Mouse (Mus musculus) forebrain, embryonic 14.5 days (tissue): ENCODE measurements at regions not wholly inside any gene's neighbourhood (a gene's known extent, or its start where the extent isn't known, plus 50 kb on each side); places are given as distances from the start of the nearest gene placed in this dataset.

Source experiments
- ATAC-seq: fragments of 200-750 bp; cut with Nextera tagmentation; 2 replicates; pipeline ENCODE4 v1.8.0; 2017; ENCODE audit warnings: mild to moderate bottlenecking, moderate library complexity
- DNase-seq: peaks from one replicate; pipeline ENCODE4 v3.0.0-alpha.2; 2015; ENCODE audit warnings: low spot score
- H3K27ac ChIP-seq: fragments of 300-500 bp; sonication (generic); 2 replicates; pipeline ENCODE4 v1.5.1; 2014; ENCODE audit warnings: low read depth, mild to moderate bottlenecking, control low read depth, low read length, moderate library complexity
- H3K27me3 ChIP-seq: fragments of 300-500 bp; sonication (generic); replicated peaks from 2 replicates; pipeline ENCODE4 v1.6.1; 2014; ENCODE audit warnings: low read length, control low read depth, mixed read lengths; ENCODE audit not compliant: control insufficient read depth, insufficient read depth
- H3K36me3 ChIP-seq: fragments of 300-500 bp; sonication (generic); 2 replicates; pipeline ENCODE4 v1.6.1; 2014; ENCODE audit warnings: low read length, control low read depth; ENCODE audit not compliant: control insufficient read depth, insufficient read depth
- H3K4me1 ChIP-seq: fragments of 300-500 bp; sonication (generic); 2 replicates; pipeline ENCODE4 v1.6.1; 2014; ENCODE audit warnings: antibody characterized with exemption, low read length, control low read depth; ENCODE audit not compliant: control insufficient read depth, insufficient read depth
- H3K4me2 ChIP-seq: fragments of 300-500 bp; sonication (generic); 2 replicates; pipeline ENCODE4 v1.6.1; 2014; ENCODE audit warnings: mild to moderate bottlenecking, control low read depth, low read length
- H3K4me3 ChIP-seq: fragments of 300-500 bp; sonication (generic); 2 replicates; pipeline ENCODE4 v1.5.1; 2014; ENCODE audit warnings: low read depth, low read length, control low read depth
- H3K9ac ChIP-seq: fragments of 300-500 bp; sonication (generic); 2 replicates; pipeline ENCODE4 v1.6.1; 2014; ENCODE audit warnings: mild to moderate bottlenecking, low read length, control low read depth, moderate library complexity
- H3K9me3 ChIP-seq: fragments of 300-500 bp; sonication (generic); replicated peaks from 2 replicates; pipeline ENCODE4 v1.6.1; 2016; ENCODE audit warnings: low read length, control low read depth, mixed read lengths; ENCODE audit not compliant: control insufficient read depth
- WGBS: fragments of 180-500 bp; shearing (Covaris S2); extraction: QIAGEN DNeasy Blood & Tissue Kit; methylation state at CpG from one replicate; pipeline ENCODE4 v1.1.7; 2014; 5-methylcytosine and 5-hydroxymethylcytosine counted together

GRCm38 (mm10) chr10:98611707-98612360, 302.4 kb upstream of the Atp2b1 start:
- Histone ChIP-seq H3K27ac (no peak overlapping the region), H3K9ac (no peak overlapping the region), H3K9me3 (no peaks in the 10 kb centered on the region), H3K4me1 (no peaks in the 10 kb centered on the region), H3K27me3 (no peaks in the 10 kb centered on the region), H3K36me3 (no peaks in the 10 kb centered on the region), H3K4me2 (no peak overlapping the region), H3K4me3 (no peak overlapping the region)
- WGBS: 87% methylated on average over 4 of the region's 4 CpGs
- ATAC-seq (no peak), DNase-seq (no peak)

DNA sequence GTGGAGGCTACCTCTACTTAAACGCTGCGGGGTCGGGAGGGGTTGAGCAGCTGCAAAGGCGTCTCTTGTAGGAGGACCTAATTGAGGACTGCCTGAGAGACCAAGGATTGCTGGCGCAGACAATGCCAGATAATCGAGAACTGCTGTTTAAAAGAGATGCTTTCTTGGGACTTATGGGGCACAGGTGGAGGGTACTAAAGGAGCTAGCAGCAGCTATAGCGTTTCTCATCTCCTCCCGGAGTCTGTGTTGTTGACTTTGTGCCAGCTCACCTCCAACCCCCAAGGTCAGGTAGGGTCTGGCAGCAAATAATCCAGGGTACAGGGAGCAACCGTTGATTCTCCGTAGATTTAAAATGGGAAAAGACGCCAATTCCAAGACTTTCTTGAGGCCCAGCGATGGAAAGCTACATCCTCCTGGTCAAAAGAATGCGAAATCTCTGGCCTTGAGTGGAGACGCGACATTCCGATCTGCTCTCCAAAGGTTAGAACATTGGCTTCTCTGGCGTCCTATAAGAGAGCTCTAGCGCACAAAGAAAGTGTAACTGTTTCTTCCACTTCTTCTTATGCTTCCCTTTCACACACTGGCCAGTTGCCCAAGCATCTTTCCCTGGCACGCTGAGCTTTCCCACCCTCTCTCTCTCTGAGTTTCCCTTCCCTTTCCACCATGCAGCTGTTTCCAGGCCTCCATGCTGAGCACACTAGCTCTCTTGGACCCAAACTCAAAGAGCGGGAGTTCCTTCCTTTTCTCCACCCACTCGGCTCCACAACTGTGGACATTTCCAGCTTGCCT, 295.3 kb upstream of the Atp2b1 start:
- H3K4me2 ChIP-seq: no peak overlapping the region
- ATAC-seq (no peak), DNase-seq (no peak)
- no peaks in the 10 kb centered on the region for H3K36me3 ChIP-seq
- no peak overlapping the region for H3K27ac ChIP-seq
- no peak overlapping the region for H3K4me3 ChIP-seq
- H3K9me3 ChIP-seq: no peaks in the 10 kb centered on the region
- no peaks in the 10 kb centered on the region for H3K27me3 ChIP-seq
- H3K4me1 ChIP-seq: no peaks in the 10 kb centered on the region
- H3K9ac ChIP-seq: no peak overlapping the region
- WGBS: 93% methylated on average over 21 of the region's 21 CpGs

DNA sequence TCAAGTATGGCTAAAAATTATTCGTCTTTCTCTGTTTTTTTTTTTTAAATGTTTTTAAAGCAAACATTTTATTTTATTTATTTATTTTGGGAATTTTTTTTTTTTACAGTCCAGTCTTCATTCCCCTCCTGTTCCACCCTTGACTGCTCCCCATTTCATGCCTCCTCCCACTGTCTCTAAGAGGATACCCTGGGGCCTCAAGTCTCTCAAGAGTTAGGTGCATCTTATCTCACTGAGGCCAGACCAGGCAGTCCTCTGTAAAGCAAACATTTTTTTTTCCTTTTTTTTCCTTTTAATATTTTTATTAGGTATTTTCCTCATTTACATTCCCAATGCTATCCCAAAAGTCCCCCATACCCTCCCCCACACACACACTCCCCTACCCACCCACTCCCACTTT, 290.1 kb upstream of the Atp2b1 start:
- Histone ChIP-seq H3K4me1 (no peaks in the 10 kb centered on the region), H3K27me3 (no peaks in the 10 kb centered on the region), H3K9me3 (no peaks in the 10 kb centered on the region), H3K4me2 (no peak overlapping the region), H3K36me3 (no peaks in the 10 kb centered on the region), H3K9ac (no peak overlapping the region), H3K27ac (no peak overlapping the region), H3K4me3 (no peak overlapping the region)
- ATAC-seq (no peak), DNase-seq (no peak)
- 91% methylated on average over 1 of the region's 1 CpGs for WGBS

- Histone ChIP-seq H3K4me2 (no peak overlapping the region), H3K9me3 (no peaks in the 10 kb centered on the region), H3K4me1 (no peaks in the 10 kb centered on the region), H3K27ac (no peak overlapping the region), H3K36me3 (no peaks in the 10 kb centered on the region), H3K27me3 (no peaks in the 10 kb centered on the region), H3K4me3 (no peak overlapping the region), H3K9ac (no peak overlapping the region)
- no peak for DNase-seq
- ATAC-seq: no peak
- WGBS: 74% methylated on average over 12 of the region's 12 CpGs
Measured at GRCm38 (mm10) chr10:98624681-98625321, 289.4 kb upstream of the Atp2b1 start.

GRCm38 (mm10) chr10:98628191-98628590, 286.0 kb upstream of the Atp2b1 start:
- ATAC-seq (no peak), DNase-seq (no peak)
- Histone ChIP-seq H3K36me3 (no peaks in the 10 kb centered on the region), H3K27ac (no peak overlapping the region), H3K4me2 (no peak overlapping the region), H3K9me3 (no peaks in the 10 kb centered on the region), H3K9ac (no peak overlapping the region), H3K4me3 (no peak overlapping the region), H3K27me3 (no peaks in the 10 kb centered on the region), H3K4me1 (no peaks in the 10 kb centered on the region)
- 93% methylated on average over 1 of the region's 1 CpGs for WGBS

DNA sequence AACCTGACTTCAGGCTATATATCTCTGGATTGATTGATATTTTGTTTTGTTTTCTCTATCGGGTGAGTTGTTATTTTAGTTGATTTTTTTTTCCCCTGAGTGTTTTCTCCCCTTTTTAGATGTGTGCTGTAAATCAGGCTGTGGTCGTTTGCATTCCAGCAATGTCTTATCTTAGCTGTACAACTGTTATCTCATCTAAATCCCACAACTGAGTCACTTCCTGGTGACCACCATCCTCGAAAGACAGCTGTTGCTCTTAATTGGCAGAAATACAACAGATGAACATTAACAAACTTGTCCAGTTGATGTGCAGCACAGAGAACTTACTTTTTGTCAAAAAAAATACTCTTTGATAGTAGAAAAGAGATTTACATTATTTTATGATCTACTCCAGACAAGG, 285.0 kb upstream of the Atp2b1 start:
- no peaks in the 10 kb centered on the region for H3K27me3 ChIP-seq
- H3K9ac ChIP-seq: no peak overlapping the region
- H3K4me1 ChIP-seq: no peaks in the 10 kb centered on the region
- H3K36me3 ChIP-seq: no peaks in the 10 kb centered on the region
- 81% methylated on average over 3 of the region's 3 CpGs for WGBS
- no peak overlapping the region for H3K27ac ChIP-seq
- ATAC-seq (no peak), DNase-seq (no peak)
- no peaks in the 10 kb centered on the region for H3K9me3 ChIP-seq
- H3K4me3 ChIP-seq: no peak overlapping the region
- H3K4me2 ChIP-seq: no peak overlapping the region

GRCm38 (mm10) chr10:98637759-98638611, 276.2 kb upstream of the Atp2b1 start:
- Histone ChIP-seq H3K4me1 (no peaks in the 10 kb centered on the region), H3K36me3 (no peaks in the 10 kb centered on the region), H3K27ac (no peak overlapping the region), H3K4me2 (no peak overlapping the region), H3K9me3 (no peaks in the 10 kb centered on the region), H3K9ac (no peak overlapping the region), H3K4me3 (no peak overlapping the region), H3K27me3 (no peaks in the 10 kb centered on the region)
- DNase-seq (no peak), ATAC-seq (no peak)
- WGBS: 86% methylated on average over 14 of the region's 14 CpGs

DNA sequence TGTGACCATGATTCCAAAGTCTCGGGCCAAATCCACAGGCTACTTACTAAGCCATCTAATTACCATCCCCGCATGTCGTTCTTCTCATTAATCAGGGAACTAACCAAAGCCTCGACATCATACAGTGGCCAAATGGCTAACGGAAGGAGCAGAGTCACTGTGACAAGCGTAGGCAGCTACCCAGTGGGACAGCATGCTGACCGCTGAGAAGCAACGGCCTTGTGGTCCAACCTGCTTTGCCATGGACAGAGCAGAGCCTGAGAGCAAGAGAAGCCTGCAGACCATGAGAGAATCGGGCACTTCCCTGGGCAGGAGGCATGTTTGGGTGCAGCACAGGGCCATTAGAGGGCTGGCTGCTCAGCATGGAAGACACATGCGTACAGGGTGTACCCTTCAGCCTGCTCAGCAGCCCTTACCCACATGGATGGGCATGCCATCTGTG, 268.5 kb upstream of the Atp2b1 start:
- Histone ChIP-seq H3K4me2 (no peak overlapping the region), H3K36me3 (no peaks in the 10 kb centered on the region), H3K9ac (no peak overlapping the region), H3K9me3 (no peaks in the 10 kb centered on the region), H3K27me3 (no peaks in the 10 kb centered on the region), H3K4me1 (no peaks in the 10 kb centered on the region), H3K27ac (no peak overlapping the region; the same call in 1 of the 2 replicates), H3K4me3 (no peak overlapping the region)
- peak; percentile 12 for DNase-seq
- peak; percentile 73 for ATAC-seq
- 78% methylated on average over 10 of the region's 10 CpGs for WGBS
